Mouse (Mus musculus): ENCODE measurements around the gene Sec23b. TPM values are rescaled to one million over a fixed set of nuclear protein-coding genes. Genes with fewer than 3 reads are reported as not detected.

Sec23b gene
- total and polyA plus RNA-seq, 3 experiments, result 9.1 to 90.7 (median 64.5) TPM

DNA sequence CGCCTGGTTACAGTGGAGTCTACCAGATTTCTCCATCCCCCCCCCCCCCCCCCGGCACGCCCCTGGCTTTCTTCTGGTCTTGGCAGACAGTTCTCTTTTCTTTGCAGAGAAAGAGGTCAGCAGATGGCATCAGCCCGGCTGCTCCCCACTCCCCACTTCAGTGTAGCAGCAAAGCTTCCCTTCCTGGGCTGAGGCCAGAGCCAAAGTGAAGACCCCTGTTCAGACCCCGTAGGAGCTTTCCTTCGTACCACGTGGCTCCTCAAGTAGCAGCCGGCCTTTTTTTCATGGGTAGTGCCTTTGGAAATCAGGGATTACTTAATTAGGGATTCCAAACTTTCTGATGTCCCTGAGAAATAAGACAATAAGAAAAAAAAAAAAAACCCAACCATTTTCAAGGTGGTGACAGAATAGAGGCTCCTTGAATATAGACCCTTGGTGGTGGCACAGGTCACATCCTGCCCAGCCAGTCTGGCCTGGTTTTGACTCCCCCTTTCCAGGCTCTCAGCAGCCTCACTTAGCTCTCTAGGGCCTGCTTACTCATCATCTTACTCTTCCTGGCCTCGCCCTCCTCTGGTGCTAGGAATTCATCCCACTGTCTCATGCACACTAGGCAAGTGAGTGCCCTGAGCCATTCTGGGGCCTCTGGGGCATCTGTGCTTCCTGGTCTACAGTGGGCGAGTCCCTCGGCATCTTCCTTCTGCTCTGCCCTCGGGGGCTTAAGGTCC is 81.8 kb downstream of the Sec23b start:
- TF ChIP-seq GATA2 (IDR thresholded peaks at IDR 0.05; ENCODE audit: borderline replicate concordance, low read depth, low read length) (no peak), TAL1 (conservative IDR thresholded peaks at IDR 0.05; ENCODE audit: low read depth, low read length) (no peak), CTCF (IDR thresholded peaks at IDR 0.05; ENCODE audit: low read depth, low read length) (no peak), GATA1 (IDR thresholded peaks at IDR 0.05; ENCODE audit: borderline replicate concordance, low read length) (no peak), POLR2AphosphoS5 (IDR thresholded peaks at IDR 0.05; ENCODE audit: insufficient replicate concordance, low read depth, low read length) (no peak)
- no peak for ATAC-seq (ENCODE audit: extremely low read depth, insufficient number of reproducible peaks, low FRiP score, poor library complexity, severe bottlenecking)
- peaks cover 11% of the 10 kb centered on the region for H3K4me1 ChIP-seq (ENCODE audit: insufficient read depth, low read depth, low read length)
- no peaks in the 10 kb centered on the region for H3K27me3 ChIP-seq (ENCODE audit: insufficient read depth, low read length)
- no peaks in the 10 kb centered on the region; the same call in 1 of the 2 replicates for H3K9me3 ChIP-seq (replicated peaks)
- DNase-seq (ENCODE audit: low spot score), result no peak
- peaks cover 71% of the 10 kb centered on the region for H3K36me3 ChIP-seq (replicated peaks)
- no peak overlapping the region for H3K4me3 ChIP-seq (ENCODE audit: low read depth, low read length)

DNA sequence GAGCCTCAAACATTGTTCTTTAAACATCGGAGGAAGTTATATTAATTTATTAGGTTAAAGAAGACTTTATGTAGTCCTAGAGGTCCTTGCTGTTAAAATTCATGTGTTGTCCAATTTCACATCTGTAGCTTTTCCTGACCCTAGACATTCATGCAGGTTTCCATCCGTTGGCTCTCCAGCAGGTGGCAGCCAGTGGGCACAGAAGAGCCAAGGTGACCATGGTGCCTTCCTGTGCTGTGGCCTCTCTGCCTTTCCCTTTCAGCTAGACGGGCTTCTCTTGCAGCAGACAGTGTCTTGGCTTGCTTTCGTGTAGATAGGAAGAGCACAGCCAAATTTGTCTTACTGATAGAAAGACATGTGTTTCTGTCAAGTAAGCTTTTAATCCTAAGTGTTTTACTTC is 82.7 kb downstream of the Sec23b start:
- ATAC-seq (ENCODE audit: extremely low read depth, insufficient number of reproducible peaks, low FRiP score, poor library complexity, severe bottlenecking), result no peak

DNA sequence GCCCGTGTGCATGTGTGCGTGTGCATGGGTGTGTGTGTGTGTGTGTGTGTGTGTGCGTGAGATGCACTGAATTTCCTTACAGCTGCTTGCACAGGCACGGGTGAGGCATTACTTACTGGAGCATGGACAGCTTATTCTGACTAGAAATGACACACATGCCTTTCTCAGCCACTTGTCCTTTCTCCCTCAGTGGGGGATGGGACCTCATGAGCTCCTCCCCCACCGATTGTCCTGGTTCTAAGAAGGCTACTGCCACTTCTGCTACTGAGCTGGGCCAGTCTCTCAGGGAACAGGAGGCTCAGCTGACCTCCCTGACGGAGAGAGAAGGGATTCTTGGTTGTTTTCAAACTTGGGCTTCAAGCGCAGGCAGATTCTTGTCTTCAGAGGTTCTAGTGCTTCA is 84.1 kb downstream of the Sec23b start:
- TF ChIP-seq TAL1 (conservative IDR thresholded peaks at IDR 0.05; ENCODE audit: low read depth, low read length) (no peak), GATA2 (IDR thresholded peaks at IDR 0.05; ENCODE audit: borderline replicate concordance, low read depth, low read length) (no peak), POLR2AphosphoS5 (IDR thresholded peaks at IDR 0.05; ENCODE audit: insufficient replicate concordance, low read depth, low read length) (no peak)
- peaks cover 11% of the 10 kb centered on the region for H3K4me1 ChIP-seq (ENCODE audit: insufficient read depth, low read depth, low read length)
- H3K27me3 ChIP-seq (ENCODE audit: insufficient read depth, low read length), result no peaks in the 10 kb centered on the region
- no peak for ATAC-seq (ENCODE audit: extremely low read depth, insufficient number of reproducible peaks, low FRiP score, poor library complexity, severe bottlenecking)
- no peak overlapping the region for H3K4me3 ChIP-seq (ENCODE audit: low read depth, low read length)
- no peak for DNase-seq (ENCODE audit: low spot score)
- peaks cover 74% of the 10 kb centered on the region for H3K36me3 ChIP-seq (replicated peaks)
- no peaks in the 10 kb centered on the region; the same call in 1 of the 2 replicates for H3K9me3 ChIP-seq (replicated peaks)

More for the DNA sequence above, 82.7 kb downstream of the Sec23b start:
- H3K4me1 ChIP-seq (ENCODE audit: insufficient read depth, low read depth, low read length), result peaks cover 11% of the 10 kb centered on the region
- no peak for DNase-seq (ENCODE audit: low spot score)
- no peak overlapping the region for H3K4me3 ChIP-seq (ENCODE audit: low read depth, low read length)
- H3K27me3 ChIP-seq (ENCODE audit: insufficient read depth, low read length), result no peaks in the 10 kb centered on the region
- H3K9me3 ChIP-seq (replicated peaks), result no peaks in the 10 kb centered on the region; the same call in 1 of the 2 replicates
- H3K36me3 ChIP-seq (replicated peaks), result peaks cover 70% of the 10 kb centered on the region
- TF ChIP-seq GATA2 (IDR thresholded peaks at IDR 0.05; ENCODE audit: borderline replicate concordance, low read depth, low read length) (no peak), GATA1 (IDR thresholded peaks at IDR 0.05; ENCODE audit: borderline replicate concordance, low read length) (no peak), POLR2AphosphoS5 (IDR thresholded peaks at IDR 0.05; ENCODE audit: insufficient replicate concordance, low read depth, low read length) (no peak), CTCF (IDR thresholded peaks at IDR 0.05; ENCODE audit: low read depth, low read length) (no peak), TAL1 (conservative IDR thresholded peaks at IDR 0.05; ENCODE audit: low read depth, low read length) (no peak)

Other genes starting within 250 kb of the Sec23b start
- gene Ovol2, start 224.1 kb upstream of the Sec23b start, total RNA-seq (2014; fragmentation: Nextera tagmentation), result not detected in 2 replicates
- gene Ovol2, start 224.1 kb upstream of the Sec23b start, total RNA-seq (2017), result 0.05 and 0.06 TPM in 2 replicates
- not detected in 2 replicates for gene Ovol2, start 224.1 kb upstream of the Sec23b start, polyA plus RNA-seq (2012)
- 50.2 and 80.4 TPM in 2 replicates for gene Kat14, start 187.2 kb upstream of the Sec23b start, total RNA-seq (2014; fragmentation: Nextera tagmentation)
- gene Kat14, start 187.2 kb upstream of the Sec23b start, total RNA-seq (2017), result 20.7 and 24.5 TPM in 2 replicates
- 14.3 and 26.3 TPM in 2 replicates for gene Kat14, start 187.2 kb upstream of the Sec23b start, polyA plus RNA-seq (2012)
- gene Pet117, start 187.2 kb upstream of the Sec23b start, total RNA-seq (2014; fragmentation: Nextera tagmentation), result 3.6 TPM in 1 of 2 replicates, not detected in the other
- gene Pet117, start 187.2 kb upstream of the Sec23b start, total RNA-seq (2017), result not detected in 2 replicates
- 5.7 and 25.9 TPM in 2 replicates for gene Pet117, start 187.2 kb upstream of the Sec23b start, polyA plus RNA-seq (2012)
- gene Dzank1, start 28.8 kb upstream of the Sec23b start, total RNA-seq (2014; fragmentation: Nextera tagmentation), result 0.53 TPM in 1 of 2 replicates, not detected in the other
- 0.22 and 0.23 TPM in 2 replicates for gene Dzank1, start 28.8 kb upstream of the Sec23b start, total RNA-seq (2017)
- 0.01 and 0.02 TPM in 2 replicates for gene Dzank1, start 28.8 kb upstream of the Sec23b start, polyA plus RNA-seq (2012)
- gene Polr3f, start 28.5 kb upstream of the Sec23b start, total RNA-seq (2014; fragmentation: Nextera tagmentation), result 23.7 and 32.4 TPM in 2 replicates
- 37.8 and 40.9 TPM in 2 replicates for gene Polr3f, start 28.5 kb upstream of the Sec23b start, total RNA-seq (2017)
- 19.6 and 32.5 TPM in 2 replicates for gene Polr3f, start 28.5 kb upstream of the Sec23b start, polyA plus RNA-seq (2012)
- 16.2 and 16.3 TPM in 2 replicates for gene Rbbp9, start 5.4 kb upstream of the Sec23b start, total RNA-seq (2014; fragmentation: Nextera tagmentation)
- gene Rbbp9, start 5.4 kb upstream of the Sec23b start, total RNA-seq (2017), result 5.1 and 6.7 TPM in 2 replicates
- 1.6 TPM in 2 replicates for gene Rbbp9, start 5.4 kb upstream of the Sec23b start, polyA plus RNA-seq (2012)
- gene Smim26, start 37.8 kb downstream of the Sec23b start, total RNA-seq (2014; fragmentation: Nextera tagmentation), result 13.8 and 14.5 TPM in 2 replicates
- 22.9 and 23.3 TPM in 2 replicates for gene Smim26, start 37.8 kb downstream of the Sec23b start, total RNA-seq (2017)
- gene Smim26, start 37.8 kb downstream of the Sec23b start, polyA plus RNA-seq (2012), result 1.3 and 1.4 TPM in 2 replicates
- gene Dtd1, start 43.7 kb downstream of the Sec23b start, total RNA-seq (2014; fragmentation: Nextera tagmentation), result 15.8 and 21.4 TPM in 2 replicates
- gene Dtd1, start 43.7 kb downstream of the Sec23b start, total RNA-seq (2017), result 23.9 and 33.2 TPM in 2 replicates
- 14.2 and 14.8 TPM in 2 replicates for gene Dtd1, start 43.7 kb downstream of the Sec23b start, polyA plus RNA-seq (2012)

Measured in G1E (cell line).